In genomic region chr6:5291450-5291849, GRCm38 (mm10) we compare ENCODE assay signal across 11 mouse cellular contexts. TPM values are rescaled to one million over a fixed set of nuclear protein-coding genes. Genes with fewer than 3 reads are reported as not detected.
DNase-seq lines count a peak whose midpoint lies in the region; ATAC-seq and TF ChIP-seq lines count a peak whose summit lies in the region.
"Had no signal": no experiment of that assay in that cellular context is flagged by ENCODE, and none has a peak within 500 bp of the region (broad histone marks: within the 10 kb centered on the region; RNA-seq: fewer than 3 reads in every experiment).

No protein-coding gene starts in this region.

- H3K9me3 ChIP-seq in forebrain, embryonic 10.5 days = no peaks in the 10 kb centered on the region
- no peaks in the 10 kb centered on the region for H3K9me3 ChIP-seq in forebrain, embryonic 14.5 days (replicated peaks; ENCODE audit: control insufficient read depth, low read length)
- H3K9me3 ChIP-seq in limb, embryonic 14.5 days (ENCODE audit: control insufficient read depth, low read length) = no peaks in the 10 kb centered on the region

- H3K9ac ChIP-seq in forebrain, embryonic 14.5 days (ENCODE audit: low read length) = no peak overlapping the region
- no peak overlapping the region for H3K9ac ChIP-seq in limb, embryonic 14.5 days (ENCODE audit: low read depth, low read length, severe bottlenecking)

- no peak overlapping the region for H3K4me2 ChIP-seq in forebrain, embryonic 14.5 days (ENCODE audit: low read length)
- H3K4me2 ChIP-seq in limb, embryonic 14.5 days (replicated peaks; ENCODE audit: low read depth, low read length, severe bottlenecking) = no peak overlapping the region

- no peaks in the 10 kb centered on the region for H3K27me3 ChIP-seq in forebrain, embryonic 10.5 days (ENCODE audit: poor library complexity, severe bottlenecking)
- no peaks in the 10 kb centered on the region for H3K27me3 ChIP-seq in forebrain, embryonic 14.5 days (replicated peaks; ENCODE audit: control insufficient read depth, insufficient read depth, low read length)
- no peaks in the 10 kb centered on the region for H3K27me3 ChIP-seq in limb, embryonic 14.5 days (ENCODE audit: control insufficient read depth, insufficient read depth, low read length)

- no peak for ATAC-seq in forebrain, embryonic 14.5 days
- ATAC-seq in CD4-positive, CD25-positive, alpha-beta regulatory T cell, adult 4 months = peak; percentile 19
- peak; percentile 70 for ATAC-seq in erythroid progenitor cell, adult 5-6 weeks (replicated peaks; ENCODE audit: low FRiP score, poor library complexity, severe bottlenecking)
- no peak for ATAC-seq in limb, embryonic 14.5 days (ENCODE audit: low FRiP score, low read depth)
- ATAC-seq: lung, postnatal 0 days had no signal

- peaks cover 20% of the 10 kb centered on the region for H3K4me1 ChIP-seq in forebrain, embryonic 10.5 days
- no peaks in the 10 kb centered on the region for H3K4me1 ChIP-seq in forebrain, embryonic 14.5 days (ENCODE audit: control insufficient read depth, insufficient read depth, low read length)
- H3K4me1 ChIP-seq in limb, embryonic 14.5 days (ENCODE audit: control insufficient read depth, insufficient read depth, low read length) = no peaks in the 10 kb centered on the region

- H3K4me3 ChIP-seq in forebrain, embryonic 10.5 days = no peak overlapping the region
- no peak overlapping the region for H3K4me3 ChIP-seq in forebrain, embryonic 14.5 days (ENCODE audit: low read depth, low read length)
- H3K4me3 ChIP-seq in limb, embryonic 14.5 days (replicated peaks; ENCODE audit: low read length) = no peak overlapping the region
- H3K4me3 ChIP-seq: heart, adult 2 months; layer of hippocampus, adult 2 months had no signal

- peak overlapping the region; percentile 56; the same call in 1 of the 2 replicates for H3K27ac ChIP-seq in forebrain, embryonic 10.5 days
- H3K27ac ChIP-seq in forebrain, embryonic 14.5 days (ENCODE audit: low read depth, low read length) = no peak overlapping the region
- H3K27ac ChIP-seq in limb, embryonic 14.5 days (replicated peaks; ENCODE audit: low read depth, low read length) = no peak overlapping the region
- H3K27ac ChIP-seq: heart, adult 2 months; layer of hippocampus, adult 2 months had no signal

- H3K36me3 ChIP-seq in forebrain, embryonic 10.5 days (replicated peaks) = peaks cover 15% of the 10 kb centered on the region
- H3K36me3 ChIP-seq in forebrain, embryonic 14.5 days (ENCODE audit: control insufficient read depth, insufficient read depth, low read length) = no peaks in the 10 kb centered on the region
- no peaks in the 10 kb centered on the region for H3K36me3 ChIP-seq in limb, embryonic 14.5 days (ENCODE audit: control insufficient read depth, insufficient read depth, low read length)

- no peak for TF ChIP-seq POLR2A in limb, embryonic 14.5 days (IDR thresholded peaks at IDR 0.05; ENCODE audit: borderline replicate concordance, extremely low read depth, insufficient read depth, insufficient read length)

- 94% methylated on average over 4 of the region's 4 CpGs for WGBS in forebrain, embryonic 10.5 days
- 75% methylated on average over 4 of the region's 4 CpGs for WGBS in forebrain, embryonic 14.5 days
- 59% methylated on average over 4 of the region's 4 CpGs for WGBS in limb, embryonic 14.5 days

- no peak for DNase-seq in forebrain, embryonic 10.5 days (ENCODE audit: extremely low spot score, low spot score)
- no peak for DNase-seq in forebrain, embryonic 14.5 days (ENCODE audit: low spot score)
- DNase-seq in limb, embryonic 14.5 days (ENCODE audit: low spot score) = peak; percentile 64
- DNase-seq in thymus, postnatal 10 days (ENCODE audit: low spot score in 2 of 2) = no peak
- DNase-seq in urinary bladder, adult 2 months (ENCODE audit: low spot score) = no peak
- no peak for DNase-seq in layer of hippocampus, postnatal 10 days (ENCODE audit: low spot score in 2 of 2)

RNA-seq across cellular contexts. Expression of gene Pon2, which starts 6.8 kb away (rescaled TPM):
- 33.3 and 34.9 TPM in 2 replicates for polyA plus RNA-seq in forebrain, embryonic 10.5 days (2016; fragmentation: Nextera tagmentation; extraction: Ambion mirVana)
- polyA plus RNA-seq in forebrain, embryonic 14.5 days (2014; fragmentation: Nextera tagmentation; extraction: Ambion mirVana) = 11.7 and 15.0 TPM in 2 replicates
- 10 to 100 TPM; 48.6 to 50.8 TPM for polyA plus RNA-seq in CD4-positive, CD25-positive, alpha-beta regulatory T cell, adult 4 months (2017; shearing (Covaris generic))
- total RNA-seq in erythroid progenitor cell, adult 5-6 weeks (2015; ENCODE audit: low replicate concordance) = 163 and 182 TPM in 2 replicates
- total RNA-seq in erythroid progenitor cell, adult 5-6 weeks (2017; ENCODE audit: low replicate concordance) = 69.1 and 72.4 TPM in 2 replicates
- 20.5 and 21.1 TPM in 2 replicates for polyA plus RNA-seq in limb, embryonic 14.5 days (2012; rRNA removed)
- polyA plus RNA-seq in limb, embryonic 14.5 days (2014; fragmentation: Nextera tagmentation; extraction: Ambion mirVana) = 27.0 and 28.4 TPM in 2 replicates
- 99.8 TPM in 2 replicates for polyA plus RNA-seq in urinary bladder, adult 2 months (2012; rRNA removed)
- total RNA-seq in layer of hippocampus, postnatal 10 days (2021) = 10 to 100 TPM; 19.3 to 20.5 TPM

RNA-seq across cellular contexts. Expression of gene Pon3, which starts 35.4 kb away (rescaled TPM):
- 4.5 TPM in 2 replicates for polyA plus RNA-seq in forebrain, embryonic 10.5 days (2016; fragmentation: Nextera tagmentation; extraction: Ambion mirVana)
- 4.1 and 4.8 TPM in 2 replicates for polyA plus RNA-seq in forebrain, embryonic 14.5 days (2014; fragmentation: Nextera tagmentation; extraction: Ambion mirVana)
- 10 to 100 TPM; 21.5 to 23.3 TPM for polyA plus RNA-seq in CD4-positive, CD25-positive, alpha-beta regulatory T cell, adult 4 months (2017; shearing (Covaris generic))
- total RNA-seq in erythroid progenitor cell, adult 5-6 weeks (2015; ENCODE audit: low replicate concordance) = 16.3 and 28.8 TPM in 2 replicates
- total RNA-seq in erythroid progenitor cell, adult 5-6 weeks (2017; ENCODE audit: low replicate concordance) = 3.5 and 11.7 TPM in 2 replicates
- polyA plus RNA-seq in limb, embryonic 14.5 days (2012; rRNA removed) = 6.8 and 7.2 TPM in 2 replicates
- 7.3 and 7.4 TPM in 2 replicates for polyA plus RNA-seq in limb, embryonic 14.5 days (2014; fragmentation: Nextera tagmentation; extraction: Ambion mirVana)
- 50.1 and 51.9 TPM in 2 replicates for polyA plus RNA-seq in urinary bladder, adult 2 months (2012; rRNA removed)
- total RNA-seq in layer of hippocampus, postnatal 10 days (2021) = 1 to 10 TPM; 1.8 to 3.9 TPM

Comparison
In these comparisons a context has a peak if more than half of its experiments do, and no peak if none do; other contexts are left out.
1. ATAC-seq: peak in CD4-positive, CD25-positive, alpha-beta regulatory T cell, adult 4 months (single experiment) and erythroid progenitor cell, adult 5-6 weeks (single experiment); none in forebrain, embryonic 14.5 days (single experiment) and limb, embryonic 14.5 days (single experiment).